Mouse (Mus musculus): ENCODE measurements around the gene AC134908.4. TPM values are rescaled to one million over a fixed set of nuclear protein-coding genes. Genes with fewer than 3 reads are reported as not detected.
"Not testable (repeated sequence)": the region's sequence is repeated elsewhere in the genome, so short reads cannot be mapped to it uniquely, and the experiment has no call there.

AC134908.4 gene
- polyA plus RNA-seq, 1 experiment from 2014 or later = 0.56 TPM

- Histone ChIP-seq H3K27me3 (no peaks in the 10 kb centered on the region), H3K4me1 (no peaks in the 10 kb centered on the region; the same call in none of the 2 replicates), H3K9ac (no peak overlapping the region), H3K27ac (no peak overlapping the region), H3K4me3 (no peak overlapping the region), H3K4me2 (no peak overlapping the region), H3K36me3 (no peaks in the 10 kb centered on the region), H3K9me3 (no peaks in the 10 kb centered on the region)
- 33% methylated on average over 4 of the region's 4 CpGs for WGBS
- ATAC-seq (ENCODE audit: insufficient number of reproducible peaks, low FRiP score, low TSS enrichment, low read depth) = no peak
Measured at GRCm38 (mm10) chr17:25755627-25756377, 39.7 kb downstream of the AC134908.4 start.

GRCm38 (mm10) chr17:25755086-25755485 lies 40.4 kb downstream of the AC134908.4 start:
- H3K4me1 ChIP-seq = no peaks in the 10 kb centered on the region; the same call in none of the 2 replicates
- no peak overlapping the region for H3K4me2 ChIP-seq
- no peak overlapping the region for H3K9ac ChIP-seq
- no peak for ATAC-seq (ENCODE audit: insufficient number of reproducible peaks, low FRiP score, low TSS enrichment, low read depth)
- WGBS = 79% methylated on average over 4 of the region's 4 CpGs
- no peaks in the 10 kb centered on the region for H3K9me3 ChIP-seq
- no peak overlapping the region for H3K27ac ChIP-seq
- H3K36me3 ChIP-seq = no peaks in the 10 kb centered on the region
- no peak overlapping the region for H3K4me3 ChIP-seq
- no peaks in the 10 kb centered on the region for H3K27me3 ChIP-seq

GRCm38 (mm10) chr17:25754241-25754640 lies 41.2 kb downstream of the AC134908.4 start, which contains the start of gene Msln:
Gene Msln, minus strand, starts transcription at chr17:25754378.
- Histone ChIP-seq H3K36me3 (no peaks in the 10 kb centered on the region), H3K9ac (no peak within 1 kb of the TSS), H3K9me3 (no peaks in the 10 kb centered on the region), H3K27ac (no peak within 1 kb of the TSS), H3K4me3 (no peak within 1 kb of the TSS), H3K4me2 (no peak within 1 kb of the TSS), H3K27me3 (no peaks in the 10 kb centered on the region), H3K4me1 (no peaks in the 10 kb centered on the region; the same call in none of the 2 replicates)
- no peak for ATAC-seq (ENCODE audit: insufficient number of reproducible peaks, low FRiP score, low TSS enrichment, low read depth)
- 83% methylated on average over 9 of the region's 9 CpGs for WGBS

GRCm38 (mm10) chr17:25751446-25751845 lies 44.0 kb downstream of the AC134908.4 start:
- 0 out of 2 replicates have a peak overlapping the region, but pooled peaks have one; percentile 14 for H3K9ac ChIP-seq

GRCm38 (mm10) chr17:25749314-25749713 lies 46.1 kb downstream of the AC134908.4 start:
- Histone ChIP-seq H3K27ac (no peak overlapping the region), H3K36me3 (no peaks in the 10 kb centered on the region), H3K9me3 (no peaks in the 10 kb centered on the region), H3K4me3 (no peak overlapping the region), H3K27me3 (no peaks in the 10 kb centered on the region), H3K4me1 (no peaks in the 10 kb centered on the region; the same call in none of the 2 replicates), H3K9ac (no peak overlapping the region), H3K4me2 (no peak overlapping the region)
- ATAC-seq (ENCODE audit: insufficient number of reproducible peaks, low FRiP score, low TSS enrichment, low read depth) = no peak
- 86% methylated on average over 6 of the region's 6 CpGs for WGBS

More at GRCm38 (mm10) chr17:25751446-25751845, 44.0 kb downstream of the AC134908.4 start:
- Histone ChIP-seq H3K4me3 (no peak overlapping the region), H3K4me1 (no peaks in the 10 kb centered on the region; the same call in none of the 2 replicates), H3K27me3 (no peaks in the 10 kb centered on the region), H3K4me2 (no peak overlapping the region), H3K27ac (no peak overlapping the region), H3K9me3 (no peaks in the 10 kb centered on the region), H3K36me3 (no peaks in the 10 kb centered on the region)
- WGBS = 28% methylated on average over 5 of the region's 5 CpGs
- no peak for ATAC-seq (ENCODE audit: insufficient number of reproducible peaks, low FRiP score, low TSS enrichment, low read depth)

- ATAC-seq (ENCODE audit: insufficient number of reproducible peaks, low FRiP score, low TSS enrichment, low read depth) = no peak
- Histone ChIP-seq H3K4me3 (no peak overlapping the region), H3K36me3 (no peaks in the 10 kb centered on the region), H3K4me2 (no peak overlapping the region), H3K4me1 (no peaks in the 10 kb centered on the region; the same call in none of the 2 replicates), H3K27me3 (no peaks in the 10 kb centered on the region), H3K9ac (no peak overlapping the region), H3K27ac (no peak overlapping the region), H3K9me3 (no peaks in the 10 kb centered on the region)
- 92% methylated on average over 4 of the region's 4 CpGs for WGBS
Measured at GRCm38 (mm10) chr17:25748238-25748637, 47.2 kb downstream of the AC134908.4 start.

- H3K4me2 ChIP-seq = no peak overlapping the region
- H3K27ac ChIP-seq = no peak overlapping the region
- no peak overlapping the region for H3K4me3 ChIP-seq
- no peaks in the 10 kb centered on the region for H3K36me3 ChIP-seq
- ATAC-seq (ENCODE audit: insufficient number of reproducible peaks, low FRiP score, low TSS enrichment, low read depth) = no peak
- H3K27me3 ChIP-seq = no peaks in the 10 kb centered on the region
- no peaks in the 10 kb centered on the region for H3K9me3 ChIP-seq
- no peak overlapping the region for H3K9ac ChIP-seq
- 76% methylated on average over 10 of the region's 10 CpGs for WGBS
- no peaks in the 10 kb centered on the region for H3K4me1 ChIP-seq
Measured at GRCm38 (mm10) chr17:25744311-25744710, 51.1 kb downstream of the AC134908.4 start.

GRCm38 (mm10) chr17:25743831-25744230 lies 51.6 kb downstream of the AC134908.4 start:
- ATAC-seq (ENCODE audit: insufficient number of reproducible peaks, low FRiP score, low TSS enrichment, low read depth) = no peak
- Histone ChIP-seq H3K4me1 (no peaks in the 10 kb centered on the region), H3K27me3 (peaks cover 2% of the 10 kb centered on the region; the same call in 1 of the 2 replicates), H3K27ac (no peak overlapping the region), H3K4me2 (no peak overlapping the region), H3K4me3 (no peak overlapping the region), H3K9ac (no peak overlapping the region), H3K36me3 (no peaks in the 10 kb centered on the region), H3K9me3 (no peaks in the 10 kb centered on the region)
- WGBS = 87% methylated on average over 9 of the region's 9 CpGs

GRCm38 (mm10) chr17:25741471-25741870 lies 54.0 kb downstream of the AC134908.4 start:
- not testable (repeated sequence) for H3K4me3 ChIP-seq; H3K4me1 ChIP-seq; H3K9me3 ChIP-seq; ATAC-seq (ENCODE audit: insufficient number of reproducible peaks, low FRiP score, low TSS enrichment, low read depth); H3K4me2 ChIP-seq; H3K27me3 ChIP-seq; H3K27ac ChIP-seq; H3K9ac ChIP-seq; H3K36me3 ChIP-seq
- 74% methylated on average over 12 of the region's 12 CpGs for WGBS

Small RNA genes lying within 50 kb of the gene (microRNA-seq; reads per million reads assigned to microRNA genes)
- gene Gm25083 (not detected), gene Mir3082 (not detected), gene Mir6966 (0.61 reads per million)

Other genes with a start within 250 kb of the AC134908.4 start
- 10.9 and 14.7 TPM in 2 replicates for gene Sox8, start 225.0 kb downstream of the AC134908.4 start, polyA plus RNA-seq (2015; fragmentation: Nextera tagmentation; extraction: Ambion mirVana)
- gene Lmf1, start 216.6 kb downstream of the AC134908.4 start, polyA plus RNA-seq (2015; fragmentation: Nextera tagmentation; extraction: Ambion mirVana) = 28.8 and 30.5 TPM in 2 replicates
- gene Gng13, start 78.5 kb downstream of the AC134908.4 start, polyA plus RNA-seq (2015; fragmentation: Nextera tagmentation; extraction: Ambion mirVana) = 4.8 and 6.1 TPM in 2 replicates
- 20.9 and 21.2 TPM in 2 replicates for gene Chtf18, start 68.2 kb downstream of the AC134908.4 start, polyA plus RNA-seq (2015; fragmentation: Nextera tagmentation; extraction: Ambion mirVana)
- 22.8 and 23.3 TPM in 2 replicates for gene Rpusd1, start 68.0 kb downstream of the AC134908.4 start, polyA plus RNA-seq (2015; fragmentation: Nextera tagmentation; extraction: Ambion mirVana)
- 0.13 and 0.17 TPM in 2 replicates for gene Mslnl, start 59.6 kb downstream of the AC134908.4 start, polyA plus RNA-seq (2015; fragmentation: Nextera tagmentation; extraction: Ambion mirVana)
- 38.4 and 40.6 TPM in 2 replicates for gene Msln, start 41.3 kb downstream of the AC134908.4 start, polyA plus RNA-seq (2015; fragmentation: Nextera tagmentation; extraction: Ambion mirVana)
- 26.7 and 27.2 TPM in 2 replicates for gene Narfl, start 21.9 kb downstream of the AC134908.4 start, polyA plus RNA-seq (2015; fragmentation: Nextera tagmentation; extraction: Ambion mirVana)
- gene Haghl, start 10.0 kb downstream of the AC134908.4 start, polyA plus RNA-seq (2015; fragmentation: Nextera tagmentation; extraction: Ambion mirVana) = 53.2 and 54.4 TPM in 2 replicates
- 0.09 and 0.14 TPM in 2 replicates for gene Ccdc78, start 9.1 kb downstream of the AC134908.4 start, polyA plus RNA-seq (2015; fragmentation: Nextera tagmentation; extraction: Ambion mirVana)
- gene Fam173a, start 2.8 kb downstream of the AC134908.4 start, polyA plus RNA-seq (2015; fragmentation: Nextera tagmentation; extraction: Ambion mirVana) = 85.7 and 95.6 TPM in 2 replicates
- 39.1 and 40.0 TPM in 2 replicates for gene Metrn, start 1.5 kb upstream of the AC134908.4 start, polyA plus RNA-seq (2015; fragmentation: Nextera tagmentation; extraction: Ambion mirVana)
- 2.0 and 2.7 TPM in 2 replicates for gene Fbxl16, start 13.4 kb upstream of the AC134908.4 start, polyA plus RNA-seq (2015; fragmentation: Nextera tagmentation; extraction: Ambion mirVana)
- gene Wdr24, start 28.0 kb upstream of the AC134908.4 start, polyA plus RNA-seq (2015; fragmentation: Nextera tagmentation; extraction: Ambion mirVana) = 24.6 and 26.5 TPM in 2 replicates
- gene Jmjd8, start 33.2 kb upstream of the AC134908.4 start, polyA plus RNA-seq (2015; fragmentation: Nextera tagmentation; extraction: Ambion mirVana) = 47.2 and 48.9 TPM in 2 replicates
- 346 and 387 TPM in 2 replicates for gene Stub1, start 37.7 kb upstream of the AC134908.4 start, polyA plus RNA-seq (2015; fragmentation: Nextera tagmentation; extraction: Ambion mirVana)
- 1.8 and 2.6 TPM in 2 replicates for gene Rhbdl1, start 41.6 kb upstream of the AC134908.4 start, polyA plus RNA-seq (2015; fragmentation: Nextera tagmentation; extraction: Ambion mirVana)
- 1.8 and 2.6 TPM in 2 replicates for gene Gm20683, start 46.1 kb upstream of the AC134908.4 start, polyA plus RNA-seq (2015; fragmentation: Nextera tagmentation; extraction: Ambion mirVana)
- 21.9 and 25.4 TPM in 2 replicates for gene Rhot2, start 49.2 kb upstream of the AC134908.4 start, polyA plus RNA-seq (2015; fragmentation: Nextera tagmentation; extraction: Ambion mirVana)
- gene Wdr90, start 65.8 kb upstream of the AC134908.4 start, polyA plus RNA-seq (2015; fragmentation: Nextera tagmentation; extraction: Ambion mirVana) = 16.8 and 21.3 TPM in 2 replicates
- 16.7 and 22.2 TPM in 2 replicates for gene Mcrip2, start 73.1 kb upstream of the AC134908.4 start, polyA plus RNA-seq (2015; fragmentation: Nextera tagmentation; extraction: Ambion mirVana)
- gene Mettl26, start 79.4 kb upstream of the AC134908.4 start, polyA plus RNA-seq (2015; fragmentation: Nextera tagmentation; extraction: Ambion mirVana) = 45.3 and 48.0 TPM in 2 replicates
- 0.63 and 0.65 TPM in 2 replicates for gene Wfikkn1, start 85.2 kb upstream of the AC134908.4 start, polyA plus RNA-seq (2015; fragmentation: Nextera tagmentation; extraction: Ambion mirVana)
- 30.7 and 35.2 TPM in 2 replicates for gene Rab40c, start 124.1 kb upstream of the AC134908.4 start, polyA plus RNA-seq (2015; fragmentation: Nextera tagmentation; extraction: Ambion mirVana)
- gene Pigq, start 149.3 kb upstream of the AC134908.4 start, polyA plus RNA-seq (2015; fragmentation: Nextera tagmentation; extraction: Ambion mirVana) = 45.7 and 47.8 TPM in 2 replicates
- gene Nhlrc4, start 149.3 kb upstream of the AC134908.4 start, polyA plus RNA-seq (2015; fragmentation: Nextera tagmentation; extraction: Ambion mirVana) = 0.42 TPM in 1 of 2 replicates, not detected in the other
- 0.06 and 0.14 TPM in 2 replicates for gene A930017K11Rik, start 156.9 kb upstream of the AC134908.4 start, polyA plus RNA-seq (2015; fragmentation: Nextera tagmentation; extraction: Ambion mirVana)
- gene Capn15, start 190.1 kb upstream of the AC134908.4 start, polyA plus RNA-seq (2015; fragmentation: Nextera tagmentation; extraction: Ambion mirVana) = 24.5 and 29.0 TPM in 2 replicates

Measured in limb, embryonic 15.5 days (tissue).